Mouse (Mus musculus) testis, postnatal 14 days (tissue): ENCODE results near the gene Hmgb2.
"Not testable (repeated sequence)": the region's sequence is repeated elsewhere in the genome, so short reads cannot be mapped to it uniquely, and the experiment has no call there.

ENCODE experiments used
- DNase-seq: peaks from one replicate; pipeline ENCODE4 v3.0.0; 2021; ENCODE audit warnings: low spot score

Gene Hmgb2

DNA sequence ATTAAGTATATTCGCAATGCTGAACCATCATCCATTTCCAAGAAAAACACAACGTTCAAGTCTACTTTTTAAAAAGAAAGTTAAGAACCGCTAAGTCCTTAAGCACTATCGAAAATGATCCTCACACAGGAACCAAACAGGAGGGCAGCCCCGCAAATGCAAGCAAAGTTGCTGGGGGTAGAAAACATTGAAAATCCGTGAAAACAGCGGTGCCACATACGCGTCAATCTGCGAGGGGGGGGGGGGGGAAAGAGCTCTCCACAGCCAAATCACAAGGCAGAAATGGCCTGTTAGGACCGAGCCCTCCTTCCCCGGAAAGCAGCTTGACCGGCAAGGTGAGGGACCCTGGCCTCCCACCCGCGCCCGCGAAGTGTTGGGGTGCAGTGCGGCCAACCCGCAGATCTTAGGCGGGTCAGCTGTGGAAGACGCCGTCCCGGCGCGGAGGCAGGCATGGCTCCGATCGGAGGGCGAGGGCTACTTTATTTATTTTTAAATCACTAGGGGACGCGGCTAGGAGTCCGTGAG is 854 bp upstream of the Hmgb2 start:
- DNase-seq, result peak; percentile 72

DNA sequence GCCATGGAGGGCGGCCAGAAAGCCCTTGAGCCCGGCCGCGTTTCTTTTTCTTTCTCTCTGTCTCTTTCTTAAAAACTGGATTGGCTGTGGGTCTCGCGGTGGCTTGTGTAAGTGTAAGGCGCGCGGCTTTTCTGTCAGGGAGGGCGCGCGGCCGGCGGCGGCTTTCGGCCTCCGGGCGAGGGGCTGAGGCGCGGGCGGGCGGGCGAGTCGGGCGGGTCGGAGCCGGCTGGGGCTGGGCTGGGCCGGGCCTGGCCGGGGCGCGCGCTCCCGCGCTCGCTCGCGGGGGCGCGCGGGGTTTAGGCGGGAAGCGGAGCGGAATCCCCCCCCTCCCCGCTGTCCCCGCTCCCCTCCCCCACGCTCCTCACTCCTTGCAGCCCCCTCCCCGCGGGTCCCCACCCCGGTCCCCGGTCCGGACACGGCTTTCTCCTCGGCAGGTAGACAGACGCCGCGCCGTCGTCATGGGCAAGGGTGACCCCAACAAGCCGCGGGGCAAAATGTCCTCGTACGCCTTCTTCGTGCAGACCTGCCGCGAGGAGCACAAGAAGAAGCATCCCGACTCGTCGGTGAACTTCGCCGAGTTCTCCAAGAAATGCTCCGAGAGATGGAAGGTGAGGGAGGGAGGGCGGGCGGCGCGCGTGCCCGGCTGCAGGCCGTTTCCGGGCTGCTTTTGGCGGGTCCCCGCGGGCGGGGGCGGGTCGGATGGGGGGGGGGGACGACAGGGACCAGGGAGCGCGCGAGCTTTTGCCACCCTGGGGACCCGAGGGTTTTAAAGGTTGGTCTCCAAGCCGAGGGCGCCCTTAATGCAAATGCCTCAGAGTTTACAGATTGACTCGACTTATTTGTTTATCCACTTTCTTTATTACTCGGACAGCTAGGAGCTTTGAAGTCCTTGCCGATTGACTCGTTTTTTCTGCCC is 692 bp downstream of the Hmgb2 start:
- peak; percentile 55 for DNase-seq

DNA sequence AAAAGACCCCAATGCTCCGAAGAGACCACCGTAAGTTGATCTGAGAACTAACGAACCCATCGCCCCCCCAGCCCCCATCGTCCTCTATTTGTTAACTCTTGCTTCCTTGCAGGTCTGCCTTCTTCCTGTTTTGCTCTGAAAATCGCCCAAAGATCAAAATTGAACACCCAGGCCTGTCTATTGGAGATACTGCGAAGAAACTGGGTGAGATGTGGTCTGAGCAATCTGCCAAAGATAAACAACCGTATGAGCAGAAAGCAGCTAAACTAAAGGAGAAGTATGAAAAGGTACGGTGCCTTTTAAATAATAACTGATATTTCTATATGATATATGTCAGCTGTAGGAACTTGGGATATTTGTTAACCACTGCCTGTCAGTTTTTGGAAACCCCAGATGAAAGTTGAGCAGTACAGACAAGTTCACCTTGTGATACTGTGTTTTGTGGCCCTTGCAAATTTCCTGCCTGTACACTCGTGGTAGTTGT is 1.5 kb downstream of the Hmgb2 start:
- not testable (repeated sequence) for DNase-seq

DNA sequence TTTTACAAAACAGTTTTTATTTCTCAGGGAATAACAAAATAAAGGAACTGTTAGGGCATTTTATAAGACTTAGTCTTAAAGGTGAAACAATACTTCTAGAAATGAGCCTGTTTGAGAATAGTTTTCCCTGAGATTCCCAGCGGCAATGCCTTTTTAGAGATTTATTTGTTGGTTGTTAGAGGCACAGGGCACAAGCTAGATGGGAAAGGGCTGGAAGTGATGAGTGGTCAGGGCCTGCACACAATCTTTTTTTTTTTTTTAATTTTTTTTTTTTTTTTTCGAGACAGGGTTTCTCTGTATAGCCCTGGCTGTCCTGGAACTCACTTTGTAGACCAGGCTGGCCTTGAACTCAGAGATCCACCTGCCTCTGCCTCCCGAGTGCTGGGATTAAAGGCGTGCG is 5.0 kb downstream of the Hmgb2 start:
- DNase-seq, result not testable (repeated sequence)

DNA sequence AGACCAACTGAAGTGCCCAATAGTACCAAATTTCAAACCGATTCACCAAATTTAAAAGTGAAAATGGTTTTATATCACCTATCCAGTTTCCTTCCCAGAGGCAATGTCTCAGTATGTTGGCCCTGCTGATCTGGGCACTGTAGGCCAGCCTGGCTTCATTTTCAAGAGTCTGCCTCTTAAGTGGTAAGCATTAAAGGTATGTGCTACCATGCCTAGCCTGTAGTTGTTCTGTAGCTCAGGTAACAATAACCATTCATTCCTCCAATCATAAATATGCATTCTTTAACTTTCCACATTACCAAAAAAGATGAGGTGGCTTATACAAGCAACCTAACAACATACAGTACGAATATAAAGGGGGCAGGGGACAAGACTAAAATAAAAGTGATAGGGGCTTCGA is 6.0 kb downstream of the Hmgb2 start:
- DNase-seq, result no peak

DNA sequence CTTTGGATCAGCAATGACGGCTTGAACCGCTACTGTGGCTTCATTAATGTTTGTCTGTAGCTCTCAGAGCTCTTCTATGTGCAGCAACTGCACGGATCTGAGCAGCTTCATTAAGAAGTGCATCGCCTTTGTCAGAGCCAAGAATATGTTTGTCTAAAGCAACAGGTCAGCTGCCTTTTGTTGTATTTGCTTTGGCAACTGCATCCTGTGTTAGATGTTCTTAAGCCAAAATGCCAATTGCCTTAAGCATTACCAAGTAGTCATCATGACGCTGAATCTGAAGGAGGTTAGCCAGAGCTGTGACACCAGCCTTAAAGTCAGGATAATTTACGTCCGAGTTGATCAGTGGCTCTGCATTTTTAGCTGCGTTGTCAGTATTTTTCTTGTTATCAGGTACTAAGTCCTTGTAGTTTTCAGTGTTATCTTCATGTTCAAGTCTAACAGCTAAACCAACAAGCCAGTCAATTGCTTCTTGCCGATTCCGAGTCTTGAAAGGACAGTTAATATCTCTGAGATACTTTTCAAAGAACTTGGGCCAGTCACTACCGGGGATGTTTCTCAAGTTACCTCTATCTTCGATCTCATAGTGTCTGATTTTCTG is 8.6 kb downstream of the Hmgb2 start:
- no peak for DNase-seq

DNA sequence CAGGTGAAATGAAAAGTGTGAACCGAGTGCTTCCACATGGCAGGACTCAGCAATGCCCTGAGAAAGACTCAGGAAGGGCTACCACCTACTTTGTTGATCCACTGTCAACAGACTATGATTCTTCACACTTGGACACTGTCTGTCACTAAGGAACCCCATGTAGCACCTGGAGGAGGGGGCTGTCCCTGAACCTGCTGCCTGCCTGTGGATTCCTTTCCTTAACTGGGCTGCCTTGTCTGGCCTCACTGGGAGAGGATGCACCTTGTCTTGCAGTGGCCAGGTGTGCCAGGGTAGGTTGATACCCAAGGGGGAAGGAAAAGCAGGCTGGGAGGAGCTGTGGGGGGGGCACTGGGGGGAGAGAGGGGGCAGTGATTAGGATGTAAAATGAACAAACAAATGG is 16.3 kb downstream of the Hmgb2 start:
- no peak for DNase-seq

DNA sequence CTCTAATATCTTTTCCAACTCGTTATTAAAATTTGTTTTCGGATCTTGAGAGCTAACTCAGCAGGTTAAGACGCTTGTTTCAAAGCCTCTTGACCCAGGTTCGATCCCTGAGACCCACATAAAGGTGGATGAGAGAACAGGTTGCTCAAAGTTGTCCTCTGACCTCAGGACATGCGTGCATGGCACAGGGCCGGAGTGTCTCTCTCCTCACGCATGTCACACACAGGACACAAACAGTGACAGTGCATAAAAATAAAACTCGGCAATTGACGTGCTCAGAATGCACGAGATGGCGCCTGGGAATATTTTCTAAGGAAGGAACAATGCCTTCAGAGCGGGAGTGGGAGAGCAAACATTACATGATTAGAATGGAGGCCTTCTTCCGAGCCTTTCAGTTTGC is 18.5 kb downstream of the Hmgb2 start:
- DNase-seq, result no peak

DNA sequence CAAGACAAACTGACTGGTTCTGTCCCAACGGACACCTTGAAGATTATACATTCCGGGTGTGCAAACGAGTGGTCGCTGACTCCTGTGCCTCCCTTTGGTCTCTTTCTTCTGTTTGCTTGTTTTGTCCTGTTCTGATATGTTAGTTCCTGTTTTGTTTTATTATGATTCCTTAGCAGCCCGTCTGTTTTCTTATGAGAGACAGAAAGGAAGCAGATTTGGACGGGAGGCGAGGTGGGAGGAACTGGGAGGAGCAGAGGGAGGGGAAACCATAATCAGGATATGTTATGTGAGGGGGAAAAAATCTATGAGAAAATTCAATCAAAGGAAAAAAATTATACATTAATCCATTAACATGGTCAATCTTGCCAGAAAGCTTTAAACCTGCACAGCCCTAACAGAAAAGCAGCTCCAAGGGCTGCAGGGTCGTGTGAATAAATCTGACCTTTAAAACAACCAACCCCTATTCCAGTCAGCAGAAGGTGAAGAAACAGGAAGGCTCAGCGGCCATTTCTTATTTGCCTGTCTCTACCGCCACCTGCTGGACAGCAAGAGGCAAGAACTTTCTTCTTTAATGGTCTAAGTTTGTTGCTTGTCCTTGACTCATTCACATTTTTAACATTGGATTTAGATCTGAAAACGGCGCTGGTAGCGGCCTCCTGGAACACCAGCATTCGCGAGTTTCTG is 19.1 kb downstream of the Hmgb2 start:
- peak; percentile 56 for DNase-seq

DNA sequence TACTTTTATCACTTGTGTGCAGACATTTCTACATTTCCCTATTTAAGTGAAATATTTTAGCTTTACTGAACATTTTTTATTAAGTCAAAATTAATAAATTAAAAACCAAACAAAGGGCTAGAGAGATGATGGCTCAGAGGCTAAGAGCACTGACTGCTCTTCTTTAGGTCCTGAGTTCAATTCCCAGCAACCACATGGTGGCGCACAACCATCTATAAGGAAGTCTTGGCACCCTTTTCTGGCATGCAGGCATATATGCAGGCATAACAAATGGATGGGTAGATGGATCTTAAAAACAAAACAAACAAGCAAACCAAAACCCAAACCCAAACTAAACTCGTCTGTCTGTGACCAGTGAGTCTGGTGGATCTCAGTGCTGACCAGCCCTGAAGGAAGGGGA is 20.5 kb downstream of the Hmgb2 start:
- no peak for DNase-seq

DNA sequence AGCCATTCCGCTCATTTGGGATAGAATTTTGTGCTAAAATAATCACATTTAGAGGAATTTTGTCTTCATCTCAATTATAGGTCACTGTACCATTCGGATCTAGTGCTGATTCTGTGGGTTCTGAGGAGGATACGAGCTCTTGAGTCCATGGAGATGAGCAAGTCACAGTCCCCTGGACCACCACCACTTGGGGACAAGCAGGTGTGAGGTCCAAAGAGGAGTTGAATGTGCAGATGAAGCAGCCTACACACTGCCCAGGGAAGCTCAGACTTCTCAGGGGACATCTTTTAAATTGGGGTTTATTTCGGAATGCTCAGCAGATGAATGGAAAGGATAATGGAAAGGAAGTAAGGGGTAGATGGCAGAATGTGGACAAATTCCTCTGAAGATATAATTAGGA is 21.4 kb downstream of the Hmgb2 start:
- DNase-seq, result no peak

DNA sequence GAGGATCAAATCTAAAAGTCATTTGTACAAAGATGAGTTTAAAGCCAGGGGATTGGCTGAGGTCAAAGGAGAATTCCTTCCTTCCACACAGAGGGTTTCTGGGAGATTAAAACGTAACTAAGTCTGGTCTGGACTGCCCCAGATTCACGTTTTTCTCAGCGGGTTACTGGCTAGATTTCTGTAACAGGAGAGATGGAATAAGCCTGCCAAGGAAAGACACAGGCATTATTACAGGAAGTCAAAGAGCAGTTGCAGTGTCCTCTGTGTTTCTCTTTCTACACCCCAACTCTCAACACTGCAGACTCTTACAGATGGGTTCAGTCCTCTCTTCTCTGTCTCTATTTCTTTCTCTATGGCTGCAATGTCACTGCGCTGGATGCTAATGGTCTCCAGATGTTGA is 22.8 kb downstream of the Hmgb2 start:
- no peak for DNase-seq

DNA sequence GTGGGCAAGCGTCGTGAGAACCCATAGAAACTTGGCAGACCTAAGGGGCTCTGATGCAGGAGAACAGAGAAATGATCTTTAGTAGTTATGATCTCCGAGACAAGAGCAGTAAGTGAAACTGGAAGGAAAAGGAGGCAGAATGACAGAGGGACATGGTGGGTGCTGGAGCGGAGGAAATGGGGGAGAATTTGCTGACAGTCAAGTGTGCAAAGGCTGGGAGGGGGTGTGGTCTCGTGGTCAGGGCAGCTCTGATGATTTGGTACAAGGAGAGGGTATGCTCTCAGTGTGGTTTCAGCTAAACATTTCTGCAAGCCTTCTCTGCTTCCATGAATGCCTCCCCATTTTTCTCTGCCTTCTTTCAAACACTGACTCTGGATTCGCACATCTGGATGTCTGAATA is 24.5 kb downstream of the Hmgb2 start:
- no peak for DNase-seq

DNA sequence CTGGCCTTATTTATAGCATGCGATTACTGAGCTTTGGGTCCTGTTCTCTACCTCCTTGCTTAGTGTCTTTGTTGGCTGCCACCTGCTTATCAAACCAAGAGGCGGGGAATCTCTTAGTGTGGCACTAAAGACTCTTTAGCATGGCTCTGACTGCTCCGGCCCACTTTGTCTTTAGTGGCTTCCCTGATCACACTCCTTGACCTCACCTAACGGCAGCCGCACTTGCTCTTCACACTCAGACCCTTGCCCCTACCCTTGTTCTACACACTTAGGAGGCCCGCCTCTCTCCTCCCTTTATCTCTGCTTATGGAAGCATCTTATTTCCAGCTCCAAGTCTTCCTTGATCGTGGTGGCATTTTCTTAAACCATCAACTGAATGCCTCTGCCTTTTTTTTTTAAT is 26.9 kb downstream of the Hmgb2 start:
- no peak for DNase-seq

DNA sequence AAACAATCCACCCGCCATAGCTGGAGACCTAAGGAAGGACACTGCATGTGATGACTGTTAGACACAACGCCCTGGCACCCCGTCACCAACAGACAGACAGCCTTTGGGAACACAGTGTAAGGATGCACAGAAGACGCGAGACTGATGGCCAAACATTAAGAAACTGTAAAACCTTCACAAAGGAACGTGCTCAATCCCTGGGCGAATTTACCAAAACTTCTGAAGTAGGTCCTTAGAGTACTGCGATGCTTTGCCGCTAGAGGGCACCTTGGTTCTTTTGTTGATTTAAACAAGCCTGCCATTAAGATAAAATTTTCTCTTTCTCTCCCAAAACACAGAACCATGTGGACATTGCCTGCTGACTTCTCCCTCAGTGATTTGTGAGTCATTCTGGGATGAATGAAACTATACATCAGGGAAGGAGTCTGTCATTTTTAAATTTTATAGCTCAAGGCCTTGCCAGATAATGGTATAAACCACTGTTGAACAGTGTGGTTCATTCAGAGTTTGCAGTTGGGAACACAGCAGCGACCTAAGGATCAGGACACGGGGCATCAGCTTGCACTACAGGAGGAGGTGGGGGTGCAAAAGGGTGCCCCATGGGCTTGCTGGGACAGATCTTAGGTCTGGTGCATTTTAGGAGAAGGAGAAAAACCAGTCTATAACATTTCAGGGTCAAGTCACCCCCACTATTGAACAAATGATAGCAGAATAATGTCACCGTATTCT is 28.6 kb downstream of the Hmgb2 start:
- no peak for DNase-seq

DNA sequence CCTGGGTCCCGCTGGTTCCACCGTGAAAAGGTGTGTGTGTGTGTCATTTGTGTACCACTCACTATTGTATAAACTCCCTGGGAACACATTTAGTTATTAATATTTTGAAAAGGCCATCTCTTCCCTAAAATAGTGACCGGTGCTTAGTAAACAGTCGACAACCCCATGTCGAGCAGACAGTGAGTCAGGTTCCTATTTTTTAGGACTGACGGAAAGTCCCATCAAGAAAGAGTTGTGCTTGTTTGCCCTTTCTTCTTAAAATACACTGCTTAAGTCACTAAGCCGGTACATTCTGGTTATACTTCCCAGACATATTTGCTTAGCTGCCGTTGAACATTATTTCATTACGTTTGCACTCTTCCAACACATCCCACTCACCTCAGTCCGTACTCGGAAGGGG is 29.2 kb downstream of the Hmgb2 start:
- no peak for DNase-seq

DNA sequence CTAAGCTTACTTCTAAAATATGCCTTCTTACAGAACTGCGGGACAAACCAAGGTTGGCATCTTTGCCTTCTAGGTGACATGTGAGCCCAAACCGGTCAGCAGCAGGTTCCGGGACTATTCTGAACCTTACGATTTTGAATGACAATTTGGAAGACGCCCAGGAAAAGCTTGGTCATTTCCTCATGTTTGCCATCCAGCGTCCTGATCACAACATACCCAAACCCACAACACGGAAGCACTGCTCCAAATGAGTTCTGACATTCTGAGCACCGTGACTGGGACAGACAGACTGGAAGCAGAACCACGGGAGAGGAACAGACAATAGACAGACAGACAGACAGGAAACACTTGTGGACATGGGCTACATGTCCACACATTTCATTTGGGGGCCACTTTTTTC is 29.7 kb downstream of the Hmgb2 start:
- DNase-seq, result no peak

DNA sequence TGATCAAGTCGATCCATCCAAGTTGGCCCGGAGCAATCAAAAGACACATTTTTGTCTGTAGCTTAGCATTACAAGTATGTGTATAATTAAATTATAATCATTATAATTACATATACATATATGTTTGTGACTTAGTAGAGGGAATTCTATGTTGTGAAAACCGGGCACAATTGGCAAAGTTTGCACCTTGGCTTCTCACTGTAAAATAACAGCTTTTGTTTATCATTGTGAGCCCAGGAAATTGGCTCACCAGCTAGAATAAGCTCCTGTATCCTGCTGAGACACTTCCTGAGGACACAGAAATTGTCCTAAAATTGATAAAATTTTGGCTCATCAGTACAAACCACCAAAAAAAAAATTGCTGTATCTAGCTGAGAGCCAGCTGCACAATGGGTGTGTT is 34.7 kb downstream of the Hmgb2 start:
- no peak for DNase-seq

DNA sequence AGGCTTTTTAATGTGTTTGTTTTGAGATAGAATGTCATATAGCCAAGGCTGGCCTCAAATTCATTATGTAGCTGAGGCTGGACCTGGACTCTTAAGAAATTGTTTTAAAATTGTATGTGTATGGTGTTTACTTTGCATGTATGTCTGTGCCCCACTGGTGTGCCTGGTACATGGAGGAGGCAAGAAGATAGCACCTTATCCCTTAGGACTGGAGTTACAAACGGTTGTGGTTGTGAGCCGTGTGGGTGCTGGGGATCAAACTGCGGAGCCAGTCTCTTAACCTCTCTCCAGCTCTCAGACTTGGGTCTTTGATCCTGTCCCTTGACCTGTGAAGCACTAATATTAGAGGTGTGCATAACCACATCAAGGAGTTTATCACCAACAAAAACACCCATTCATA is 35.1 kb downstream of the Hmgb2 start:
- DNase-seq, result no peak

DNA sequence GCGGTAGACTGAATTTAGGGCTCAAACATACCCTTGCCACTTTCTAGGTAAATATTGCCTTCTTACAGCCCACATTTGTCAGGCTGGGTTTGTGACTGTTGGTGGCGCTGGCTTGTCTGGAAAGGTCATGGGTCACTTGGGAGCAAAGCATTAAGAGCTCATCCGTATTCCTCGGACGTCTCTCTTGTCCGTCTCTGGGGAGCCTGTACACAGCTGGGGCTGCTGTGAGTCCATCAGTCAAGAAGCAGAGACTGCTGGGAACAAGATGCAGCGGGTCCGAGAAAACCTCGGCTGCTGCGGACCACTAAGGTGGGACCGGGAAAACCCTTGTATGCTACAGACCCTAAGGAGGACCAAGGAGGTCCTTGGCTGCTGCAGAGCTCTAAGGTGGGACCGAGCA is 35.9 kb downstream of the Hmgb2 start:
- DNase-seq, result no peak

DNA sequence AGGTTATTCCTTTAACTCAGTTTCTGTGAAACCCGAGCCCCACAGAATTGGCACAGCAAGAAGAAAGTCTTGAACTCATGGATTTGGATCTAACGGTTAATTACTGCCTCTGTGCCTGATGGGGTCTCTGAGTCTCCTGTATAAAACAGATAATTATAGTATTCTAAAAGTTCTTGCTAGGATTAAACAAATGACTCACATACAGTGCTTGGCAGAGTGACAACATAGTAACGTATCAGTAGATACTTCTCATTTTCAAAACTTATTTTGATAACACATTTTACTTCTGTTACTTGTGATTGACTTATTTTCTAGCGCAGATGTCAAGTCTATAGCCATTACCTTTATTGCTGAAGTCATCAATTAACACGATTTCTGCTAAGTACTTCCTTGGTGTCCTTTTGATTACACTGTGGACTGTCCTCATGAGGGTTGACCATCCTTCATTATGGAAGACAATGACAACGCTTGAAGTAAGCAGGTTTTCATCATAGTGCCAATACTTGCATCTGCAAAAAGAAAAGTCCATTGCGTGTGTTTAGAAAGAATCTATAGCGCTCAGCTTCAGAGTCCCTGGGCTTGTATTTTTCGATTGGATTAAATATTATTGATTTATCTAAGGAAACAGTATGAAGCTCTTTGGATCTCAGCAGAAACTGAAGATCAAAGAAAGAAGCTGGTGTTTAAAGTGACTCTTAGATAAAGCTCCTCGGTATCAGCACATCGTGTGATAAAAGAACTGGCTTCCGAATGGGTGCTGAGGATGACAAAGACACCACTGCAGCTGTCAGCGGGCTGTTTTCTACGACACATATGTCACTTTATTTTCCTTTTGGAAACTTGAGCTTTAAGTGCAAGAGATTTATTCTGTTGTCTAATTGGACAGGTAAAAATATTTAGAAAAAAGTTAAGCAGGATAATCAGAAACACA is 40.7 kb downstream of the Hmgb2 start:
- DNase-seq, result no peak
